Mouse (Mus musculus) small intestine, adult 2 months (tissue): ENCODE data around the gene Slc1a3. TPM values are rescaled to one million over a fixed set of nuclear protein-coding genes. Genes with fewer than 3 reads are reported as not detected.

Experiments
- H3K27ac ChIP-seq: fragments of 200-500 bp; 2 replicates; pipeline ENCODE4 v1.5.1; 2012; ENCODE audit warnings: low read depth, low read length, control low read depth, inconsistent platforms; ENCODE audit not compliant: insufficient read depth
- H3K27me3 ChIP-seq: fragments of 200-500 bp; 2 replicates; pipeline ENCODE4 v1.6.1; 2012; ENCODE audit warnings: mild to moderate bottlenecking, moderate library complexity, low read length, inconsistent platforms; ENCODE audit not compliant: control insufficient read depth, insufficient read depth
- H3K36me3 ChIP-seq: fragments of 200-500 bp; 2 replicates; pipeline ENCODE4 v1.6.1; 2012; ENCODE audit warnings: mild to moderate bottlenecking, low read length, control low read depth, inconsistent platforms; ENCODE audit not compliant: control insufficient read depth, insufficient read depth
- H3K4me1 ChIP-seq: fragments of 200-500 bp; 2 replicates; pipeline ENCODE4 v1.6.1; 2012; ENCODE audit warnings: low read length, inconsistent platforms, mixed read lengths; ENCODE audit not compliant: control insufficient read depth, insufficient read depth, insufficient read length
- H3K4me3 ChIP-seq: fragments of 200-500 bp; 2 replicates; pipeline ENCODE4 v1.5.1; 2012; ENCODE audit warnings: low read depth, mild to moderate bottlenecking, control low read depth, inconsistent platforms, low read length, moderate library complexity
- CTCF ChIP-seq: fragments of 200-500 bp; IDR thresholded peaks from 2 replicates; pipeline ENCODE4 v1.5.1; 2012; ENCODE audit warnings: low read depth, mild to moderate bottlenecking, control low read depth, inconsistent platforms, low read length, moderate library complexity, mixed read lengths; ENCODE audit not compliant: insufficient replicate concordance, insufficient read length; ENCODE audit errors: extremely low read depth
- POLR2A ChIP-seq: fragments of 200-500 bp; IDR thresholded peaks from 2 replicates; pipeline ENCODE4 v1.6.1; 2012; ENCODE audit warnings: low read depth, mild to moderate bottlenecking, control low read depth, inconsistent platforms, low read length, moderate library complexity
- WGBS: fragments of 180-500 bp; shearing (Covaris S2); methylation state at CpG from one replicate; pipeline ENCODE4 v1.1.7; 2018; 5-methylcytosine and 5-hydroxymethylcytosine counted together
- polyA plus RNA-seq: library from polyadenylated mRNA; depleted of rRNA; stranded (reverse); fragments of >200 nt; gene quantifications from 2 replicates; pipeline ENCODE4 v1.2.3, GENCODE M21; 2012

The Slc1a3 gene
- polyA plus RNA-seq, 1 experiment = 0.87 TPM

- Histone ChIP-seq H3K4me3 (no peak overlapping the region), H3K4me1 (no peaks in the 10 kb centered on the region), H3K27ac (no peak overlapping the region), H3K27me3 (no peaks in the 10 kb centered on the region), H3K36me3 (no peaks in the 10 kb centered on the region)
- no peak for TF ChIP-seq CTCF
- no peak for TF ChIP-seq POLR2A
- 75% methylated on average over 8 of the region's 8 CpGs for WGBS
Observed at GRCm38 (mm10) chr15:8659483-8659971, 51.0 kb downstream of the Slc1a3 start.

GRCm38 (mm10) chr15:8658086-8658980 lies 52.2 kb downstream of the Slc1a3 start:
- no peaks in the 10 kb centered on the region for H3K36me3 ChIP-seq
- no peaks in the 10 kb centered on the region for H3K27me3 ChIP-seq
- no peak for TF ChIP-seq CTCF
- TF ChIP-seq POLR2A = no peak
- no peak overlapping the region for H3K27ac ChIP-seq
- no peak overlapping the region for H3K4me3 ChIP-seq
- WGBS = 82% methylated on average over 8 of the region's 8 CpGs
- H3K4me1 ChIP-seq = no peaks in the 10 kb centered on the region

- WGBS = 81% methylated on average over 9 of the region's 9 CpGs
- Histone ChIP-seq H3K27me3 (no peaks in the 10 kb centered on the region), H3K36me3 (no peaks in the 10 kb centered on the region), H3K27ac (no peak overlapping the region), H3K4me3 (no peak overlapping the region), H3K4me1 (no peaks in the 10 kb centered on the region)
- no peak for TF ChIP-seq CTCF
- TF ChIP-seq POLR2A = no peak
Observed at GRCm38 (mm10) chr15:8655251-8655650, 55.3 kb downstream of the Slc1a3 start.

GRCm38 (mm10) chr15:8652637-8653036 lies 57.9 kb downstream of the Slc1a3 start:
- 91% methylated on average over 8 of the region's 8 CpGs for WGBS
- H3K36me3 ChIP-seq = no peaks in the 10 kb centered on the region
- H3K27me3 ChIP-seq = no peaks in the 10 kb centered on the region
- no peak for TF ChIP-seq CTCF
- no peak for TF ChIP-seq POLR2A
- no peak overlapping the region for H3K27ac ChIP-seq
- no peaks in the 10 kb centered on the region for H3K4me1 ChIP-seq
- no peak overlapping the region for H3K4me3 ChIP-seq

- no peaks in the 10 kb centered on the region for H3K4me1 ChIP-seq
- no peaks in the 10 kb centered on the region for H3K36me3 ChIP-seq
- no peak overlapping the region for H3K27ac ChIP-seq
- 74% methylated on average over 8 of the region's 8 CpGs for WGBS
- TF ChIP-seq POLR2A (no peak), CTCF (no peak)
- no peak overlapping the region for H3K4me3 ChIP-seq
- H3K27me3 ChIP-seq = no peaks in the 10 kb centered on the region
Observed at GRCm38 (mm10) chr15:8643997-8644692, 66.4 kb downstream of the Slc1a3 start.

GRCm38 (mm10) chr15:8639856-8640255 lies 70.7 kb downstream of the Slc1a3 start:
- Histone ChIP-seq H3K4me1 (no peaks in the 10 kb centered on the region), H3K4me3 (no peak overlapping the region), H3K27me3 (no peaks in the 10 kb centered on the region), H3K36me3 (no peaks in the 10 kb centered on the region), H3K27ac (no peak overlapping the region)
- no peak for TF ChIP-seq CTCF
- 42% methylated on average over 2 of the region's 2 CpGs for WGBS

- H3K27me3 ChIP-seq = no peaks in the 10 kb centered on the region
- TF ChIP-seq CTCF (no peak), POLR2A (no peak)
- 83% methylated on average over 15 of the region's 15 CpGs for WGBS
- no peaks in the 10 kb centered on the region for H3K4me1 ChIP-seq
- no peaks in the 10 kb centered on the region for H3K36me3 ChIP-seq
- no peak overlapping the region for H3K4me3 ChIP-seq
- H3K27ac ChIP-seq = no peak overlapping the region
Observed at GRCm38 (mm10) chr15:8638568-8639325, 71.8 kb downstream of the Slc1a3 start.
